Mouse (Mus musculus) frontal cortex, adult 2 months (tissue): ENCODE results near the gene Gnao1. TPM values are rescaled to one million over a fixed set of nuclear protein-coding genes. Genes with fewer than 3 reads are reported as not detected.
A peak's percentile ranks its signal among the peaks of the same experiment; 100 is the strongest.

Source experiments
- DNase-seq, 2 experiments: peaks; one replicate each; pipeline ENCODE4 v3.0.0; 2022; ENCODE audit warnings: low spot score in 1 of 2; ENCODE audit errors: extremely low spot score in 1 of 2
- polyA plus RNA-seq: library from polyadenylated mRNA; depleted of rRNA; stranded (reverse); fragments of >200 nt; gene quantifications from 2 replicates; pipeline ENCODE4 v1.2.3, GENCODE M21; 2012

Gene Gnao1
- polyA plus RNA-seq, 1 experiment: 430 TPM

GRCm38 (mm10) chr8:93842574-93842973, 32.8 kb downstream of the Gnao1 start:
- no peak for DNase-seq

- no peak for DNase-seq
Measured at GRCm38 (mm10) chr8:93843858-93844502, 34.2 kb downstream of the Gnao1 start.

- DNase-seq: no peak
Measured at GRCm38 (mm10) chr8:93845186-93845585, 35.4 kb downstream of the Gnao1 start.

GRCm38 (mm10) chr8:93852087-93852645, 42.4 kb downstream of the Gnao1 start:
- DNase-seq: no peak

GRCm38 (mm10) chr8:93852851-93853461, 43.2 kb downstream of the Gnao1 start:
- no peak for DNase-seq

- no peak for DNase-seq
Measured at GRCm38 (mm10) chr8:93854676-93855075, 44.9 kb downstream of the Gnao1 start.

GRCm38 (mm10) chr8:93855272-93855671, 45.5 kb downstream of the Gnao1 start:
- DNase-seq: no peak

GRCm38 (mm10) chr8:93857144-93857543, 47.4 kb downstream of the Gnao1 start:
- DNase-seq: no peak

GRCm38 (mm10) chr8:93858286-93858685, 48.5 kb downstream of the Gnao1 start:
- DNase-seq: no peak

GRCm38 (mm10) chr8:93860020-93860419, 50.3 kb downstream of the Gnao1 start:
- no peak for DNase-seq

- no peak for DNase-seq
Measured at GRCm38 (mm10) chr8:93864064-93864463, 54.3 kb downstream of the Gnao1 start.

- no peak for DNase-seq
Measured at GRCm38 (mm10) chr8:93866271-93866670, 56.5 kb downstream of the Gnao1 start.

- no peak for DNase-seq
Measured at GRCm38 (mm10) chr8:93868486-93869221, 58.9 kb downstream of the Gnao1 start.

- no peak for DNase-seq
Measured at GRCm38 (mm10) chr8:93871275-93871674, 61.5 kb downstream of the Gnao1 start.

- no peak for DNase-seq
Measured at GRCm38 (mm10) chr8:93878396-93878795, 68.6 kb downstream of the Gnao1 start.

- peak in 1 of 2 experiments; percentile 51 for DNase-seq
Measured at GRCm38 (mm10) chr8:93879966-93880365, 70.2 kb downstream of the Gnao1 start.

- peak in 1 of 2 experiments; percentile 29 for DNase-seq
Measured at GRCm38 (mm10) chr8:93881381-93881780, 71.6 kb downstream of the Gnao1 start.

- DNase-seq: no peak
Measured at GRCm38 (mm10) chr8:93883241-93883640, 73.5 kb downstream of the Gnao1 start.

- DNase-seq: no peak
Measured at GRCm38 (mm10) chr8:93883771-93884170, 74.0 kb downstream of the Gnao1 start.

GRCm38 (mm10) chr8:93884316-93884715, 74.5 kb downstream of the Gnao1 start:
- peak; percentile 75 to 88 for DNase-seq

- no peak for DNase-seq
Measured at GRCm38 (mm10) chr8:93886181-93886580, 76.4 kb downstream of the Gnao1 start.
